Mouse (Mus musculus): Measurements from ENCODE around the gene Arhgap9. TPM values are rescaled to one million over a fixed set of nuclear protein-coding genes. Genes with fewer than 3 reads are reported as not detected.

The Arhgap9 gene
- total and polyA plus RNA-seq, 3 experiments, result 32.4 to 44.7 (median 33.7) TPM

- peak; percentile 95 for DNase-seq (ENCODE audit: extremely low read depth)
- H3K27ac ChIP-seq (ENCODE audit: insufficient read depth, low read depth), result no peak overlapping the region
- H3K9ac ChIP-seq (ENCODE audit: insufficient read depth, low read depth), result peak overlapping the region; percentile 46; the same call in 1 of the 2 replicates
- peak overlapping the region; percentile 100 for H3K4me2 ChIP-seq (ENCODE audit: insufficient read depth, low read depth, poor library complexity, severe bottlenecking)
- H3K4me3 ChIP-seq (replicated peaks in 1 of 3; ENCODE audit: low read depth in 2 of 3, low read length in 2 of 3, poor library complexity in 1 of 3), result peak overlapping the region in 2 of 3 experiments; percentile 20 to 58
- H3K79me2 ChIP-seq (replicated peaks; ENCODE audit: control insufficient read depth, extremely low read depth, insufficient read depth, poor library complexity, severe bottlenecking), result no peaks in the 10 kb centered on the region
- H3K9me3 ChIP-seq (replicated peaks; ENCODE audit: low read length), result no peaks in the 10 kb centered on the region
- peaks cover 0 to 31% of the 10 kb centered on the region in 2 experiments; a peak in 2 of 4 replicates for H3K4me1 ChIP-seq (ENCODE audit: control insufficient read depth in 1 of 2, insufficient read depth in 2 of 2)
- dilution Hi-C loops (cut with MboI; ENCODE audit: extremely low pct_ligation_motif_present, extremely low pct_unique_long_range_greater_than_20kb, low sequenced_read_pairs) (no loop called here), in situ Hi-C loops (cut with MboI; ENCODE audit: low pct_ligation_motif_present, low pct_unique_long_range_greater_than_20kb, low sequenced_read_pairs) (no loop called here)
- no peaks in the 10 kb centered on the region for H3K36me3 ChIP-seq (replicated peaks in 1 of 2; ENCODE audit: control insufficient read depth in 1 of 2, insufficient read depth in 1 of 2, low read length in 1 of 2)
- peaks cover 35% of the 10 kb centered on the region for H3K27me3 ChIP-seq (replicated peaks)
- TF ChIP-seq SMC3 (IDR thresholded peaks at IDR 0.05; ENCODE audit: low read depth, low read length) (peak; percentile 66), MYC (IDR thresholded peaks at IDR 0.05; ENCODE audit: low read depth, low read length) (peak; percentile 73; the same call in 1 of the 2 replicates), CHD2 (IDR thresholded peaks at IDR 0.05; ENCODE audit: low read length) (no peak; the same call in 1 of the 2 replicates), MEF2A (IDR thresholded peaks at IDR 0.05; ENCODE audit: borderline replicate concordance, low read depth, low read length) (no peak), CTCF (conservative IDR thresholded peaks at IDR 0.05 in 1 of 2, IDR thresholded peaks at IDR 0.05 in 1 of 2; ENCODE audit: low read depth in 2 of 2, low read length in 2 of 2) (peak; percentile 88 to 94), NELFE (IDR thresholded peaks at IDR 0.05; ENCODE audit: low read depth, low read length) (peak; percentile 41; the same call in 1 of the 2 replicates), IRF4 (IDR thresholded peaks at IDR 0.05; ENCODE audit: low read depth, low read length) (peak; percentile 37; the same call in 1 of the 2 replicates), RAD21 (IDR thresholded peaks at IDR 0.05; ENCODE audit: low read depth, low read length) (peak; percentile 74), PAX5 (IDR thresholded peaks at IDR 0.05; ENCODE audit: low read length) (no peak), MAZ (IDR thresholded peaks at IDR 0.05; ENCODE audit: low read depth, low read length) (peak; percentile 76), TCF12 (IDR thresholded peaks at IDR 0.05; ENCODE audit: low read depth, low read length) (0 out of 2 replicates have a peak, but pooled peaks have one; percentile 29), USF2 (conservative IDR thresholded peaks at IDR 0.05; ENCODE audit: low read depth, low read length) (no peak), MXI1 (IDR thresholded peaks at IDR 0.05; ENCODE audit: low read depth, low read length) (peak; percentile 59; the same call in 1 of the 2 replicates), NRF1 (IDR thresholded peaks at IDR 0.05; ENCODE audit: low read depth, low read length) (peak; percentile 53; the same call in 1 of the 2 replicates), SIN3A (IDR thresholded peaks at IDR 0.05; ENCODE audit: low read length) (peak; percentile 55; the same call in 1 of the 2 replicates), ELF1 (IDR thresholded peaks at IDR 0.05; ENCODE audit: low read depth, low read length) (no peak), JUND (conservative IDR thresholded peaks at IDR 0.05; ENCODE audit: low read depth, low read length) (peak; percentile 16; the same call in 1 of the 2 replicates), HCFC1 (IDR thresholded peaks at IDR 0.05; ENCODE audit: low read depth, low read length) (peak; percentile 24)
Observed at GRCm38 (mm10) chr10:127338930-127339682, 17.3 kb downstream of the Arhgap9 start.

Data from CH12.LX (cell line).